Mouse (Mus musculus) lung, postnatal 0 days (tissue): ENCODE data around the gene Ephb6.

Experiments
- CTCF ChIP-seq: IDR thresholded peaks from 2 replicates; pipeline ENCODE4 v1.5.1; 2016; ENCODE audit warnings: antibody characterized with exemption, mild to moderate bottlenecking
- EP300 ChIP-seq: IDR thresholded peaks from 2 replicates; pipeline ENCODE4 v1.6.1; 2016; ENCODE audit warnings: antibody characterized with exemption, mild to moderate bottlenecking, control low read depth

DNA sequence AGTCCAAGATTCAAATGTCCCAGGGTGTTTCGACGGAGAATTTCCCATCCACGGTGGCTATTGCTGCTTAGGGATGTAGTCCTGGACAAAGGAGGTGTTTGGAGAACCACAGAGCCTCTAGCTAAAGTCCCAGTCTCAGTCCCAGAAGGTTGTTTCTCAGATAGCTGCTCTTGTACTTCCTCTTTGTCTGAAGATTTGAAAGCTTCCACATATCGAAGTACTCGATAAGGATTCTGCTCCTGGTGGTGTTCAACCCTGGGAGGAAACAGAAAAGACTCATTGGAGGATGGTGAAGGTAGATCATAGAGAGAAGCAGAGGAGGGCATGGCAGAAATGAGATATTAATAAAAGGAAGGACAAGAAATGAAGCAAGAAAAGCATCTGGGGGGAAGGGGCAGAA is 47.9 kb downstream of the Ephb6 start:
- TF ChIP-seq CTCF, result no peak
- no peak for TF ChIP-seq EP300
